Mouse (Mus musculus) ES-E14 (cell line): ENCODE data around the gene Klhl10.

Source experiments
- CHD2 ChIP-seq: IDR thresholded peaks from 2 replicates; pipeline ENCODE4 v1.6.1; 2014; ENCODE audit warnings: mild to moderate bottlenecking, low read depth, low read length, inconsistent platforms
- HCFC1 ChIP-seq: IDR thresholded peaks from 2 replicates; pipeline ENCODE4 v1.6.1; 2012; ENCODE audit warnings: low read length, inconsistent platforms, borderline replicate concordance; ENCODE audit not compliant: insufficient read depth
- MAFK ChIP-seq: IDR thresholded peaks from 2 replicates; pipeline ENCODE4 v1.6.1; 2014; ENCODE audit warnings: mild to moderate bottlenecking, low read depth, low read length, inconsistent platforms; ENCODE audit not compliant: insufficient read depth
- ZC3H11A ChIP-seq: IDR thresholded peaks from 2 replicates; pipeline ENCODE4 v1.6.1; 2012; ENCODE audit warnings: low read depth, mild to moderate bottlenecking, inconsistent platforms, low read length, borderline replicate concordance
- ZNF384 ChIP-seq: IDR thresholded peaks from 2 replicates; pipeline ENCODE4 v1.6.1; 2012; ENCODE audit warnings: low read depth, low read length, inconsistent platforms

DNA sequence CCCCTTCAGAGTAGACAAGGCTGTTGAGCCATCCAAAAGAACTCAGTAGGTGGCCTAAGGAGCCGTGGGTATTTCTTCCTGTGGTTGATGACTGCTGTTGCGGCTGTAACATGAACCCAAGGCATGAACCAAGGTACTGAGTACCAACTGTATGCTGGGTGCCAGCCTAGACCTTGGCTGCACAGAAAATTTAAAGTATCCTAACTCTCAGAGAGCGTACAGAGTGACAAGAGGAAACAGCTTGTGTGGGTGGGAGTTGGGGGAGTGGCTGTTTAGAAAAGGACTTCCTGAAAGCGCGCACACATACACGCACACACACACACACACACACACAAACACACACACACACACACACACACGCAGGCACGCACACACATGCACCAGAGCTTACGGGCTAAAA, 42.4 kb upstream of the Klhl10 start:
- TF ChIP-seq CHD2: no peak
- TF ChIP-seq MAFK: no peak
- no peak for TF ChIP-seq HCFC1
- no peak for TF ChIP-seq ZNF384
- no peak for TF ChIP-seq ZC3H11A
